Mouse (Mus musculus) WW6 (cell line): ENCODE measurements around the gene Mvb12b.

Experiments
- DNase-seq: peaks from one replicate; pipeline ENCODE4 v3.0.0-alpha.2; 2013; ENCODE audit warnings: low read depth, low spot score

The Mvb12b gene

GRCm38 (mm10) chr2:33817080-33817479 is 70.7 kb downstream of the Mvb12b start:
- DNase-seq: no peak

- no peak for DNase-seq
These were observed 73.2 kb downstream of the Mvb12b start for GRCm38 (mm10) chr2:33814581-33814980.

- no peak for DNase-seq
These were observed 74.1 kb downstream of the Mvb12b start for GRCm38 (mm10) chr2:33813501-33814240.

GRCm38 (mm10) chr2:33812980-33813379 is 74.8 kb downstream of the Mvb12b start:
- DNase-seq: no peak

- DNase-seq: no peak
These were observed 76.3 kb downstream of the Mvb12b start for GRCm38 (mm10) chr2:33811349-33811890.

- no peak for DNase-seq
These were observed 78.7 kb downstream of the Mvb12b start for GRCm38 (mm10) chr2:33809081-33809480.

GRCm38 (mm10) chr2:33808032-33808431 is 79.7 kb downstream of the Mvb12b start:
- no peak for DNase-seq

- no peak for DNase-seq
These were observed 82.1 kb downstream of the Mvb12b start for GRCm38 (mm10) chr2:33805640-33806039.

GRCm38 (mm10) chr2:33803717-33804214 is 84.0 kb downstream of the Mvb12b start:
- no peak for DNase-seq

GRCm38 (mm10) chr2:33803083-33803615 is 84.6 kb downstream of the Mvb12b start:
- DNase-seq: no peak

GRCm38 (mm10) chr2:33801760-33802159 is 86.0 kb downstream of the Mvb12b start:
- DNase-seq: no peak

GRCm38 (mm10) chr2:33801336-33801735 is 86.4 kb downstream of the Mvb12b start:
- no peak for DNase-seq

GRCm38 (mm10) chr2:33800221-33800620 is 87.5 kb downstream of the Mvb12b start:
- DNase-seq: no peak

GRCm38 (mm10) chr2:33795716-33796472 is 91.9 kb downstream of the Mvb12b start:
- DNase-seq: no peak

GRCm38 (mm10) chr2:33795001-33795580 is 92.7 kb downstream of the Mvb12b start:
- DNase-seq: no peak

- no peak for DNase-seq
These were observed 93.3 kb downstream of the Mvb12b start for GRCm38 (mm10) chr2:33794483-33794882.

GRCm38 (mm10) chr2:33790301-33790700 is 97.4 kb downstream of the Mvb12b start:
- no peak for DNase-seq

GRCm38 (mm10) chr2:33789732-33790131 is 98.0 kb downstream of the Mvb12b start:
- no peak for DNase-seq

- no peak for DNase-seq
These were observed 98.5 kb downstream of the Mvb12b start for GRCm38 (mm10) chr2:33789279-33789678.

GRCm38 (mm10) chr2:33788851-33789250 is 98.9 kb downstream of the Mvb12b start:
- DNase-seq: no peak

GRCm38 (mm10) chr2:33788131-33788530 is 99.6 kb downstream of the Mvb12b start:
- DNase-seq: no peak

GRCm38 (mm10) chr2:33786064-33786463 is 101.7 kb downstream of the Mvb12b start:
- DNase-seq: no peak
